ENCODE assay signal across 8 mouse cellular contexts in the genomic region with DNA sequence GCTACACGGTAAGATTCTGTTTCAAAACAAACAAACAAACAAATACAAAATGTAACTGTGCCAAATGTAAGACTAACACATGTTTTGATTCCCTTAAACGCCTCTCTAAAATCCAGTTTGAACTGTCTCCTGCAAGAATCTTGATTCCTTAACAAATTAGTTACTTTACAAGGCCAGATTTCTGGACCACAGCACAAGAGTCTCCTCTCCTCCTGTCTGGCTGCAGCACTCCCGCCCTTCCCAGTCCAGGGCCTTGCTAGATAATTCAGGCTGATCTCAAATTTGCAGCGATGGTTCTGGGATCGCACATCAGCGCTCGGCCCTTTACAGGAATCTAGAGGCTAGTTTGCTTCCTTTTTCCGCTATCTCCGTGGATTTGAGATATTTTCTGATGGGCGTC. TPM values are rescaled to one million over a fixed set of nuclear protein-coding genes. Genes with fewer than 3 reads are reported as not detected.
A peak's percentile ranks its signal among the peaks of the same experiment; 100 is the strongest.
DNase-seq lines count a peak whose midpoint lies in the region; ATAC-seq and TF ChIP-seq lines count a peak whose summit lies in the region.

No protein-coding gene starts in this region.

- no peak for ATAC-seq in heart, postnatal 0 days (ENCODE audit: insufficient read depth, low read depth)
- ATAC-seq in cerebellum, adult (ENCODE audit: insufficient number of reproducible peaks, low FRiP score, low TSS enrichment) = no peak

- no peak for DNase-seq in heart, adult 2 months
- DNase-seq in heart, adult 8-10 months (ENCODE audit: low spot score) = no peak
- DNase-seq in heart, postnatal 0 days (ENCODE audit: low spot score) = no peak
- DNase-seq in right cerebral cortex, adult 18-20 months = no peak
- no peak for DNase-seq in layer of hippocampus, adult 11-12 months (ENCODE audit: low spot score)

- intact Hi-C loops in heart, adult 2 months (cut with DNase I) = loop anchor here (2.0 kb wide), 1 partner anchor 95 kb away; no protein-coding TSS in a partner anchor

- peaks cover 10% of the 10 kb centered on the region for H3K4me1 ChIP-seq in heart, adult 2 months (ENCODE audit: control insufficient read depth, insufficient read depth, low read length)
- peaks cover 77% of the 10 kb centered on the region for H3K4me1 ChIP-seq in E14TG2a.4 (replicated peaks; ENCODE audit: low read depth, low read length)
- H3K4me1 ChIP-seq in heart, postnatal 0 days (ENCODE audit: control insufficient read depth, insufficient read depth) = peaks cover 17% of the 10 kb centered on the region

- peaks cover 2% of the 10 kb centered on the region; the same call in 1 of the 2 replicates for H3K27me3 ChIP-seq in heart, adult 2 months (ENCODE audit: control insufficient read depth, insufficient read depth, low read length)
- peaks cover 54% of the 10 kb centered on the region for H3K27me3 ChIP-seq in E14TG2a.4 (ENCODE audit: insufficient read depth, low read length)
- H3K27me3 ChIP-seq in heart, postnatal 0 days (ENCODE audit: control insufficient read depth, insufficient read depth, low read length) = peaks cover 38% of the 10 kb centered on the region

- no peak for TF ChIP-seq EP300 in heart, adult 2 months (IDR thresholded peaks at IDR 0.05; ENCODE audit: insufficient read depth, low read depth, low read length)
- TF ChIP-seq EP300 in heart, postnatal 0 days (IDR thresholded peaks at IDR 0.05; ENCODE audit: low read depth) = no peak

- H3K9ac ChIP-seq in heart, adult 2 months (ENCODE audit: low read depth, low read length) = peak overlapping the region; percentile 66
- peak overlapping the region; percentile 43 for H3K9ac ChIP-seq in heart, postnatal 0 days (replicated peaks; ENCODE audit: low read depth, low read length)

- no peaks in the 10 kb centered on the region for H3K79me2 ChIP-seq in heart, adult 2 months (replicated peaks; ENCODE audit: control insufficient read depth, insufficient read depth, low read length)
- H3K79me2 ChIP-seq in macrophage (ENCODE audit: inconsistent target) = no peaks in the 10 kb centered on the region; the same call in 1 of the 2 replicates

- peak overlapping the region; percentile 92 for H3K27ac ChIP-seq in heart, adult 2 months
- H3K27ac ChIP-seq in heart, postnatal 0 days (ENCODE audit: low read depth) = peak overlapping the region; percentile 94
- H3K27ac ChIP-seq in macrophage = peak overlapping the region; percentile 90

- no peak for TF ChIP-seq POLR2A in heart, adult 2 months (IDR thresholded peaks at IDR 0.05; ENCODE audit: insufficient read depth, low read depth, low read length)

- no peaks in the 10 kb centered on the region for H3K36me3 ChIP-seq in heart, adult 2 months (ENCODE audit: control insufficient read depth, insufficient read depth, low read length)
- H3K36me3 ChIP-seq in E14TG2a.4 (ENCODE audit: insufficient read depth, low read length) (peaks cover 27% of the 10 kb centered on the region), macrophage (ENCODE audit: inconsistent target) (peaks cover 8% of the 10 kb centered on the region; the same call in 1 of the 2 replicates)
- H3K36me3 ChIP-seq in heart, postnatal 0 days (replicated peaks; ENCODE audit: control insufficient read depth, insufficient read depth, low read length) = peaks cover 7% of the 10 kb centered on the region; the same call in 1 of the 2 replicates

- WGBS in heart, adult 2 months = 11% methylated on average over 10 of the region's 10 CpGs
- 7% methylated on average over 10 of the region's 10 CpGs for WGBS in heart, postnatal 0 days
- 18% methylated on average over 10 of the region's 10 CpGs for WGBS in macrophage (ENCODE audit: missing documents)

- no peaks in the 10 kb centered on the region for H3K9me3 ChIP-seq in E14TG2a.4 (ENCODE audit: low read length)
- no peaks in the 10 kb centered on the region for H3K9me3 ChIP-seq in heart, postnatal 0 days (replicated peaks; ENCODE audit: control insufficient read depth, low read length)

- no peak for TF ChIP-seq CTCF in heart, adult 2 months (IDR thresholded peaks at IDR 0.05)
- TF ChIP-seq CTCF in E14TG2a.4 (conservative IDR thresholded peaks at IDR 0.05; ENCODE audit: low read length) = no peak
- TF ChIP-seq CTCF in heart, postnatal 0 days (IDR thresholded peaks at IDR 0.05; ENCODE audit: low read depth) = no peak

- H3K4me2 ChIP-seq in heart, postnatal 0 days (ENCODE audit: low read depth, low read length) = peak overlapping the region; percentile 95

- H3K4me3 ChIP-seq in heart, adult 2 months = peak overlapping the region; percentile 78
- peak overlapping the region; percentile 94 for H3K4me3 ChIP-seq in E14TG2a.4 (replicated peaks; ENCODE audit: low read length)
- H3K4me3 ChIP-seq in heart, postnatal 0 days (ENCODE audit: low read depth, low read length) = peak overlapping the region; percentile 81
- peak overlapping the region; percentile 95 for H3K4me3 ChIP-seq in macrophage (ENCODE audit: inconsistent target)

RNA-seq across cellular contexts. Expression of a gene that starts 0.7 kb away (rescaled TPM):
- total RNA-seq in heart, adult 2 months (2021) = 10 to 100 TPM; 15.8 to 17.5 TPM
- 22.1 and 24.6 TPM in 2 replicates for polyA plus RNA-seq in heart, adult 2 months (2012; rRNA removed)
- total RNA-seq in heart, adult 8-10 months (2022) = 10 to 100 TPM; 14.5 to 21.0 (median 17.6) TPM
- total RNA-seq in heart, postnatal 0 days (2014; rRNA removed; ENCODE audit: low replicate concordance) = 44.6 and 64.1 TPM in 2 replicates
- polyA plus RNA-seq in heart, postnatal 0 days (2015; fragmentation: Nextera tagmentation; extraction: Ambion mirVana) = 26.8 and 26.9 TPM in 2 replicates
- total RNA-seq in macrophage (2018; cell fraction: chromatin; rRNA removed) = 10 to 100 TPM in 17 of 26 experiments, 1 to 10 TPM in 9; 2.1 to 38.3 (median 14.5) TPM
- 10 to 100 TPM; 10.3 to 24.7 (median 18.6) TPM for total RNA-seq in macrophage (2018; cell fraction: cytosol; rRNA removed)
- 10 to 100 TPM in 18 of 26 experiments, 1 to 10 TPM in 8; 4.7 to 27.9 (median 13.6) TPM for total RNA-seq in macrophage (2018; cell fraction: nucleus; rRNA removed)
- polyA plus RNA-seq in macrophage (2018) = 18.6 to 23.1 TPM (median 19.3 TPM) in 3 replicates

RNA-seq across cellular contexts. Expression of a gene that starts 3.4 kb away (rescaled TPM):
- under 1 TPM; 0.47 to 0.70 TPM for total RNA-seq in heart, adult 2 months (2021)
- 0.32 and 0.55 TPM in 2 replicates for polyA plus RNA-seq in heart, adult 2 months (2012; rRNA removed)
- 1 to 10 TPM in 1 of 4 experiments, under 1 TPM in 3; 0.22 to 1.5 (median 0.52) TPM for total RNA-seq in heart, adult 8-10 months (2022)
- not detected in 2 replicates for total RNA-seq in heart, postnatal 0 days (2014; rRNA removed; ENCODE audit: low replicate concordance)
- polyA plus RNA-seq in heart, postnatal 0 days (2015; fragmentation: Nextera tagmentation; extraction: Ambion mirVana) = 0.08 TPM in 1 of 2 replicates, not detected in the other
- total RNA-seq in macrophage (2018; cell fraction: chromatin; rRNA removed) = 1 to 10 TPM in 14 of 26 experiments, under 1 TPM in 6, not detected in 6; 0.59 to 8.6 (median 1.9) TPM
- under 1 TPM in 20 of 26 experiments, not detected in 6; 0.09 to 0.73 (median 0.22) TPM for total RNA-seq in macrophage (2018; cell fraction: cytosol; rRNA removed)
- 1 to 10 TPM in 15 of 26 experiments, under 1 TPM in 7, not detected in 4; 0.48 to 6.4 (median 1.6) TPM for total RNA-seq in macrophage (2018; cell fraction: nucleus; rRNA removed)
- polyA plus RNA-seq in macrophage (2018) = 0.22 to 0.84 TPM (median 0.32 TPM) in 3 replicates

RNA-seq across cellular contexts. Expression of a gene that starts 5.4 kb away (rescaled TPM):
- 10 to 100 TPM; 18.1 to 21.3 TPM for total RNA-seq in heart, adult 2 months (2021)
- 23.0 and 45.2 TPM in 2 replicates for polyA plus RNA-seq in heart, adult 2 months (2012; rRNA removed)
- total RNA-seq in heart, adult 8-10 months (2022) = 10 to 100 TPM; 15.5 to 24.4 (median 20.0) TPM
- 21.8 and 46.6 TPM in 2 replicates for total RNA-seq in heart, postnatal 0 days (2014; rRNA removed; ENCODE audit: low replicate concordance)
- 26.7 and 29.0 TPM in 2 replicates for polyA plus RNA-seq in heart, postnatal 0 days (2015; fragmentation: Nextera tagmentation; extraction: Ambion mirVana)
- 10 to 100 TPM in 14 of 26 experiments, 1 to 10 TPM in 12; 1.7 to 29.3 (median 11.5) TPM for total RNA-seq in macrophage (2018; cell fraction: chromatin; rRNA removed)
- total RNA-seq in macrophage (2018; cell fraction: cytosol; rRNA removed) = 10 to 100 TPM; 22.4 to 58.9 (median 42.9) TPM
- 10 to 100 TPM in 21 of 26 experiments, 1 to 10 TPM in 5; 6.4 to 56.4 (median 22.1) TPM for total RNA-seq in macrophage (2018; cell fraction: nucleus; rRNA removed)
- 33.1 to 44.4 TPM (median 37.3 TPM) in 3 replicates for polyA plus RNA-seq in macrophage (2018)

RNA-seq across cellular contexts. Expression of a gene that starts 11.8 kb away (rescaled TPM):
- total RNA-seq in heart, adult 2 months (2021) = 1 to 10 TPM; 7.4 to 8.3 TPM
- 11.0 and 14.3 TPM in 2 replicates for polyA plus RNA-seq in heart, adult 2 months (2012; rRNA removed)
- 10 to 100 TPM in 1 of 4 experiments, 1 to 10 TPM in 3; 7.3 to 10.1 (median 7.8) TPM for total RNA-seq in heart, adult 8-10 months (2022)
- 15.8 and 20.2 TPM in 2 replicates for total RNA-seq in heart, postnatal 0 days (2014; rRNA removed; ENCODE audit: low replicate concordance)
- polyA plus RNA-seq in heart, postnatal 0 days (2015; fragmentation: Nextera tagmentation; extraction: Ambion mirVana) = 10.3 and 12.0 TPM in 2 replicates
- 10 to 100 TPM in 25 of 26 experiments, 1 to 10 TPM in 1; 8.9 to 64.4 (median 19.4) TPM for total RNA-seq in macrophage (2018; cell fraction: chromatin; rRNA removed)
- total RNA-seq in macrophage (2018; cell fraction: cytosol; rRNA removed) = 100 to 1,000 TPM in 24 of 26 experiments, 10 to 100 TPM in 2; 92.9 to 248 (median 144) TPM
- 100 to 1,000 TPM in 25 of 26 experiments, 10 to 100 TPM in 1; 38.7 to 225 (median 159) TPM for total RNA-seq in macrophage (2018; cell fraction: nucleus; rRNA removed)
- 71.6 to 194 TPM (median 117 TPM) in 3 replicates for polyA plus RNA-seq in macrophage (2018)

RNA-seq across cellular contexts. Expression of a gene that starts 13.6 kb away (rescaled TPM):
- 1 to 10 TPM; 1.6 to 2.7 TPM for total RNA-seq in heart, adult 2 months (2021)
- polyA plus RNA-seq in heart, adult 2 months (2012; rRNA removed) = 1.1 and 1.3 TPM in 2 replicates
- total RNA-seq in heart, adult 8-10 months (2022) = 1 to 10 TPM; 2.3 to 3.1 (median 2.8) TPM
- 1.2 and 7.3 TPM in 2 replicates for total RNA-seq in heart, postnatal 0 days (2014; rRNA removed; ENCODE audit: low replicate concordance)
- 10.3 and 12.0 TPM in 2 replicates for polyA plus RNA-seq in heart, postnatal 0 days (2015; fragmentation: Nextera tagmentation; extraction: Ambion mirVana)
- 1 to 10 TPM in 19 of 26 experiments, under 1 TPM in 5, not detected in 2; 0.49 to 4.5 (median 2.4) TPM for total RNA-seq in macrophage (2018; cell fraction: chromatin; rRNA removed)
- total RNA-seq in macrophage (2018; cell fraction: cytosol; rRNA removed) = 1 to 10 TPM in 22 of 26 experiments, under 1 TPM in 4; 0.62 to 3.1 (median 1.5) TPM
- 1 to 10 TPM in 11 of 26 experiments, under 1 TPM in 11, not detected in 4; 0.49 to 9.9 (median 1.0) TPM for total RNA-seq in macrophage (2018; cell fraction: nucleus; rRNA removed)
- polyA plus RNA-seq in macrophage (2018) = 0.90 to 14.7 TPM (median 3.7 TPM) in 3 replicates
